Mouse (Mus musculus) ES-Bruce4 (cell line): ENCODE measurements at regions not wholly inside any gene's neighbourhood (a gene's known extent, or its start where the extent isn't known, plus 50 kb on each side); places are given as distances from the start of the nearest gene placed in this dataset.

Experiments used
- CTCF ChIP-seq: IDR thresholded peaks from one replicate; pipeline ENCODE4 v1.8.1; 2011; ENCODE audit warnings: low read depth, low read length
- EP300 ChIP-seq: IDR thresholded peaks from 2 replicates; pipeline ENCODE4 v1.6.1; 2011; ENCODE audit warnings: low read depth, low read length; ENCODE audit not compliant: insufficient read depth
- POLR2A ChIP-seq: IDR thresholded peaks from one replicate; pipeline ENCODE4 v1.8.1; 2011; ENCODE audit warnings: low read length; ENCODE audit not compliant: insufficient read depth

DNA sequence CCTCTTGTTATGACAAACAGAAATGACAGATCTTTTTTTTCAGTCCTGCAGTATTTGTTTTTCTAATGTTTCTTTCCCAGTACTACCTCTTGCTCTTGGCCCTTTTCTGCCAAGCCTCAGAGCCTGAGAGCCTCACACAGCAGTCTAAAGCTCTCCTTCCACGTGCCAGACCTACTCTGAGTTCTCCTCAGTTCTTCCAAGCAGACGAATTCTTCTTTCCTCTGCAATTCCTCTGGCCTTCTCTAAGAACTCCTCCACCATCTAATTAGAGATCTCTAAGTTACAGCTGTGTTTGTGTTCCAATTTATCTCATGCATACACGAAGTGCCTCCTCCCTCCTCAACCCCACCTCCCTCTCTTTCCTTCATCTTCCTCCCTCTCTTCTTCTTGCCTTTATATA lies 362.4 kb upstream of the Vrk2 start:
- TF ChIP-seq POLR2A: no peak
- no peak for TF ChIP-seq EP300
- TF ChIP-seq CTCF: no peak
